Mouse (Mus musculus) retina, embryonic 14.5 days (tissue): ENCODE results near the gene Krt35.

Experiments used
- DNase-seq: peaks from one replicate; pipeline ENCODE4 v3.0.0-alpha.2; 2015; ENCODE audit warnings: low spot score

Krt35 gene

DNA sequence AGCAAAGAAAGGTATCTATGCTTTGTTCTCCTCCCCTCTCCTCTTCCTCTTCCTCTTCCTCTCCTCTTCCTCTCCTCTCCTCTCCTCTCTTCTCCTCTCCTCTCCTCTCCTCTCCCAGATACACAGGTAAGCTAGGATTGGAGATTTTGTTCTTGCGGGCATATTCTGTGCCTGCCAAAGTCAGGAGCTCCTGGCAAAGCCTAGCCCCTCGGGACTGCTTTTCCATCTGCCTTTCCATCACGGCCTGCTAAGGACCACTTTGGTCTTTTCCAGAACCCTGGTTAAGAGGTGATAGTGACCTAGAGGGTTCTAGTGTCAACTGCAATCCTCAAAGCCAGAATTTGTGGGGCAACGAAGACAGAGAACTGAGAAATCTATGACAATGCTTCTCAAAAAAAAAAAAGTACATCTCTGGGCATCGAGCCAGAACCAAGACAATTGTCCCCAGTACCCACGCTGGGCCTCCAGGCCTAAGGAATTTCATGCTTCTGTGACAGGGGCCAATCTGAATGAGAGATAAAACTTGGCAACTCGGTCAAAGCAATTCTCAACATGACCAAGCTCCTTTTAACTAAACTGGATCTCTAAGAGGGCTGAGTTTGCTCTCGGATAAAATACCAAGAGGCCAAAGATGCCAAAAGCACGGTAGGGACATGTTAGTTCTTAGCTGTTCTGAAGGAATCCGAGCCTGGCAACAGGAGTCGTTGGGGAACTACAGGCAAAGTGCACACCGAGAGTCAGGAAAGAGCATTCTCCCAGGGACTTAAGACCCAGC, 29.6 kb downstream of the Krt35 start:
- DNase-seq, result no peak

- DNase-seq, result peak; percentile 23
These were observed 37.2 kb downstream of the Krt35 start for GRCm38 (mm10) chr11:100058875-100059274.

DNA sequence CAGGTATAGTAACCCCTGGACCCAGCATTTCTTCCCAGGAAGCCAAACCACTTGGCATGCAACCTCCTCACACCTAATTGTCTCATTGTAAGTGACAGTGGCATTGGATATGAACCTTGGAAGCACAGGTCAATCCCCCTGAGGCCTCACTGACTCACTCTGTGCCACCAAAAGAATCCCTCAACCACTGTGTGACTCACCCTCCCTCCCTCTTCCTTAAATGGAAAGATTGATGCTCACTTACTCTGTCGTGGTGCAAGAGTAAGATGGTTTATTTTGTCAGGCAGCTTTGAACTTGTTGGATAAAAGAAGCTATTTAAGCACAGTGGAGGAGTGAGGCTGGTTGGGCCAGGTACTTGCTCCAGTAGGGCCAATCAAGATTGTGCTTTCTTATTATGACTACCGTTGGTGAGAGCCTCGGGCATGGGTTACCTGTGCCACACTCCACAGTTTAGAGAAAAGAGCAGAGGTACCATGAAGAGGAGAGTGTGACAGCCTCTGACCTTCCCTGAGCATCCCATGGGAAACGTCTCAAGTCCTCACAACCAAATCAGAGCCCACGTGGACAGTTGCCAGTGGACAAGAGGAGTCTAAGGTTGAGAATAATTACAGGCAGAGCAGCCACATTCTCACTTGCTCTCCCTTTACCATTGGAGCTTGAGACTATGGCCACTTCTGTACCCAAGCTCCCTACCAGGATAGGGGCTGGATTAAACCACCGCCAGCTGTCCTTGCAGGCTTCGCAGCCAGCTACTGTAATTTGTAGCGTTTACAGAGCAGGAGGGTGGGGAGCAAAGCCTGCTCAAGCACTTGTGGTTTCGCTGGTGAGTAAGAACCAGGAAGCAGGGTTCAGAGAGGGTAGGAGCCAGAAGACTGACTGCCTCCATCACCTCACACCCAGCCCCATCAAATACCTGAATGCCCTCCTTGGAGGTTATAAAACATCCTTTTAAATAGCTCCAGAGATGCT, 40.1 kb downstream of the Krt35 start:
- DNase-seq, result no peak

DNA sequence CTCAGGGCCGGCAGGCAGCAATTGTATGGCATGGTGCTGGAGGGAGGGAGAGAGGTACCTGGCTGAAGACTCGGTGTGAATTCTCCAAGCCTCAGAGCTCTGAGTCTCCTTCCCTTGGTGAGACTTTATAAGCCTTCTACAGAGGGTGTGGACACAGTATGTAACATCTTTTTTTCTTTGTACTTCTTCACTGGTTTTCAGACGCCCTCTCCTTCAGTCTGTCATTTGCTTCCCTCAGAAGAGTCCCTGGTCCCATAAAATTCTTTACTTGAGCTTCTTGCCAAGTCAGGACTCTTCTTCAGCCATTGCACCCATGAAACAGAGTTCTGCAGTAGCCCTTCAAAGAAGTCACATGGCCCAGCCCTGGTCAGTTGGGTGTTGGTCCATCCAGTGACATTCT, 45.6 kb downstream of the Krt35 start, which contains the start of gene Krt31:
Gene Krt31, minus strand, starts transcription at position 101 of the 400 bp plus-strand sequence.
- DNase-seq, result no peak

DNA sequence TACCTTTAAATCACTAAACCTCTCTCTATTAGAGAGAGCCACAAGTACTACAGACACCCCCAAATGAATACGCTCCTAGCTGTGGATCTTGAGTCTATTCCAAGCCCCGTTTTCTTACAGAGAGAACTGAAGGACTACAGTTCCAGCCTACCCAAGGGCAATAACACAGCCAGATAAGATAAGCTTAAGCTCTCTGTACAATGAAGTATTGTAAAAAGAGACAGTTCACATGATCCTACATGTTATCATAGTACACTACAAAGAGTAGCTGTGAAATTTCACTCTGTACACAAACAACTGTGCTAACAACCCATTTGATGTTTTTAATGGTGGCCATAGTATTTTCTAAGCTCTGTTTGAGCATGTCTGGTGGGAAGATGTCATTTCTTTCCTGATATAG, 48.8 kb downstream of the Krt35 start:
- DNase-seq, result no peak

DNA sequence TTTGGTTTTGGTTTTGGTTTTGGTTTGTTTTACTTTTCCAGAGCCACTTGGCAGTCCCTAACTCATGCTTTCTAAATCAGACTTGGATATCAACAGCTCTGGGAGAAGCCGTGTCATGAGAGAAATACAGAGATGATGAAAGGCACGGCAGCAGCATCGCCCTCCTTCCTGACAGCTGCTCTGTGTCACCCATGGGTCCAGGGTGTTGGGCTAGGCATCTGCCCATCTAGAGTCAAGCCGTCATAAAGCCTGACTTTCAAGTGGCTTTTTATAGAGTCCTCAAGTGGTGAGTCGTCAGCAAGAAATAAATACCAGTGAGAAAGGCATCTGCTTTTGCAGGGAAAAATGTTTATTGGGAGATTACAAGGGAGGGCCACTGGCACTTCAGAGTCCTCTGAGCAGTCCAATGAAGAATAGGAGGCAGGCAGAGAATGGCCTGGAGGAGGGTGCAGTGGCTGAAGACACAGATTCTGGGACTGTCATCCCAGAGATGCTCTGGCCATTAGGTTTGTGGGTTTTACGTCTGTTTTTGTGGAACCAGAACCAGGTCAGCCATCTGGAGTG, 49.7 kb downstream of the Krt35 start:
- no peak for DNase-seq
